Mouse (Mus musculus) T-helper 17 cell (primary cell): ENCODE data around the gene Ets1.

ENCODE experiments used
- in situ Hi-C, 2 experiments: fragments of 300-600 bp; cut with MboI, MseI; formaldehyde crosslinking; loops; 1 replicate in 1 of 2; 2 replicates in 1 of 2; pipeline ENCODE4 v1.15.1; 2025; ENCODE audit warnings: high pct_unique_total_duplicates in 2 of 2

Ets1 gene

DNA sequence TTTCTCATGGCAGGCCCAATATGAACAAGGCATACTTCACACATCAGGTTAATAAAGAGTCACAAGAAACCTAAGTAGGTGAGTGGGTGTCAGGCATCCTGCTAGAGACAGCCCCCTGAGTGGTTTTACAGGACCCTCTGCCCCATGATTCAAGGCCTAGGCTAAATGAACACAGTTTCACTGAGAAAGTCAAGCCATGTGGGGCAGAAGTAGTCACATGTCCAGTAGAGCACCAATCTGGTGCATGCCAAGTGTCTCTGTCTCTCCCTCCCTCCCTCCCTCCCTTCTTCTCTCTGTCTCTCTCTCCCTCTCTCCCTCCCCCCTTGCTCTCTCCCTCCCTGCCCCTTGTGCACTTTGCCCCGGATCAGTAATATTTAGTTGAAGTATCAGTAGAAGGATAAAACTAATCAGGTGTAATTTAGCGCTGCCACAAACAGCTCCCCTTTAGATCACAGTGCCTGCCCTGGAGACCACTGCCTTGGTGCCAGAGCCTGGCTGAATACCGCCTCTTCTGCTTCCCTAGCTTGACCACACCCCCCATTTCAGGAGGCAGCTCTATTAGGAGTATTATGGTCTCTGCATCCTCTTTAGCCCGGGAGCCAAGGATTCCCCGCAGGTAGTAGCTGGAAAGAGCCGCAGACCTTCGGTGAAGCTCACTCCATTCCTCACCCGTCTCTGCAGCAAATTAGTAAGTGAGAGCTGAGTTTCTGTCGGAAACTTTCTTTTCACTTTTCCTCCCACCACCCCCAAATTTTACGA is at the start of gene Ets1:
Ets1 (plus strand) TSS at position 595 of the 759 bp plus-strand sequence.
- in situ Hi-C loops = loop anchor here in 1 of 2 experiments (25.0 kb wide), 1 partner anchor 1351 kb away; no protein-coding TSS in a partner anchor

DNA sequence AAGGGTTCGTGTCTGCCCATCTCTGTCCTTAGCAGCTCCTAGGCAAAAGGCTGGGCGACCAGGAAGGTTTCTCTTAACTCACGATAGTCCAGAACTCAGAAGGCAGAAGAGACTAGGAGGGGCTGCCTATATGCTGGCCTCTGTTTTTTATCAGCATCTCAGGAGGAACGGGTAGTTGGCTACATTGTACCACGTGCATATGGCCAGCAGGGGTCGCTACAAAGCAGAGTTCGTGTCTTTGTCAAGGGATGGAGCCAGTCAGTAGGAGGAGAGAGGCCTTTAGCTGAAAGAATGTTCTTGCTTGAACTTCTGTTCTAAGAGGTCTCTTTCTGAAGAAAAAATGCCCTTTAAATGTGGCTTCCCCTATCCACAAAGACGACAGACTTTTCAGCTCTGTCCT is 46.1 kb upstream of the Ets1 start:
- in situ Hi-C loops = loop anchor here (5.0 to 25.0 kb wide), 7 partner anchors 125 to 642 kb away; no protein-coding TSS in a partner anchor

- in situ Hi-C loops = loop anchor here (5.0 to 25.0 kb wide), 5 partner anchors 124 to 352 kb away; no protein-coding TSS in a partner anchor
Measured at GRCm38 (mm10) chr9:32590571-32590970, 45.5 kb upstream of the Ets1 start.

DNA sequence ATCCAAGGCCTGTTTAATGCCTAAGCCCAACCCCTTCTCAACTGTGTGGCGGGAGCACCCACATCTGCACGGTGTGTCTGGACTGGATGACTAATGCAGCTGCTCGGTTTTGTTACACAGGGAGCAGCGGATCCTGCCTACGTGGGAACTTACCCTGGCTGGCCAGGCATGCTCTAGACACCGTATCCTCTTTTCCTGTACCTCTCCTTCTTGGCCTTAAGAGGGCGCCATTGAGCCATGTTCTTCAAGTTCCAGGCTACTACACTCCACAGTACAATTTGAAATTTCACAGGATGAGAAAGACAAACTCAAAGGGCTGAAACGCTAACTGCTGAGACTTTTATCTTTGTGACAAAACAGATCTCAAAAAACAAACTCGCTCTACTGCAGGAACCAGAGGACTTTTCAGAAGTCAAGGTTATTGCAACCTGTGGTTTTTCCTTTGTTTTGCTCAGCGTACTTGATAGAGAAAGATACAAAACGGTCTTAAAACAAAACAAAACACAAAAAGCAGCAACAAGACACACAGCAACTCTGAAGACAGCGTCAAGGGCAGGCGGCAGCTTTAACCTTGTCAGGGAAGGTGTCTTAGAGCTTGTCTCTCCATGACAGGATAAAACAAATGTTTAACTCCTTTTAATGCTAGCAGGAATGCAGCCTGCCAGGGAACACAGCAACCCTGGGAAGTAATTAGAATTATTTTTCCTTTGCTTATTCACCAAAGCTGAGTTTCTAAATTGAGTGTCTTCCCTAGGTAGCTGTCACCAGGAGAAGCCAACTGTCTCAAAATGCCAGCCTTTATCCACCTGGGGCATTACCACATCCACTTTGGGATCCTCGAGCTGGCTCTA is 44.1 kb upstream of the Ets1 start:
- in situ Hi-C loops = loop anchor here (5.0 to 25.0 kb wide), 5 partner anchors 123 to 350 kb away; no protein-coding TSS in a partner anchor

GRCm38 (mm10) chr9:32592583-32592890 is 43.5 kb upstream of the Ets1 start:
- in situ Hi-C loops = loop anchor here (5.0 to 25.0 kb wide), 5 partner anchors 122 to 350 kb away; no protein-coding TSS in a partner anchor

DNA sequence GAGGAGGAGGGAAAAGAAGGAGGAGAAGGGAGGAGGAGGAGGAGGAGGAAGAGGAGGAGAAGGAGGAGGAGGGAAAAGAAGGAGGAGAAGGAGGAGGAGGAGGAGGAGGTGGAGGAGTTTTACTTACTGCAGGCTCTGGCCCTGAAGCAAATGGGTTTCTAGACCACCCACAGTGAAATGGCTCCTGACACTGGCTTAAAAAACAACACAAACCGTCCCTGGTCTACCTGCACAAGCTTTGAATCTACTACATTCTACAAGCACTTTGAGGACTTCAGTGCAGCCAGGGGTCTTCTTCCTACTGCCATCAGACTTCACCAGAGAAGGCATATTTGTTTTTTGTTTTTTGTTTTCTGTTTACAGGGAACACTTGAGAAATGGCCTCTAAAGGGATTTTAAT is 42.2 kb upstream of the Ets1 start:
- in situ Hi-C loops = loop anchor here (5.0 to 25.0 kb wide), 5 partner anchors 121 to 348 kb away; no protein-coding TSS in a partner anchor

- in situ Hi-C loops = loop anchor here (5.0 to 25.0 kb wide), 5 partner anchors 120 to 348 kb away; no protein-coding TSS in a partner anchor
Measured at GRCm38 (mm10) chr9:32594346-32594745, 41.7 kb upstream of the Ets1 start.

- in situ Hi-C loops = loop anchor here in 1 of 2 experiments (5.0 to 25.0 kb wide), 4 partner anchors 52 to 342 kb away; no protein-coding TSS in a partner anchor
Measured at GRCm38 (mm10) chr9:32595076-32595820, 40.8 kb upstream of the Ets1 start.

- in situ Hi-C loops = loop anchor here in 1 of 2 experiments (5.0 to 25.0 kb wide), 4 partner anchors 51 to 341 kb away; no protein-coding TSS in a partner anchor
Measured at GRCm38 (mm10) chr9:32596366-32596765, 39.7 kb upstream of the Ets1 start.

GRCm38 (mm10) chr9:32601953-32602352 is 34.1 kb upstream of the Ets1 start:
- in situ Hi-C loops = no loop called here

DNA sequence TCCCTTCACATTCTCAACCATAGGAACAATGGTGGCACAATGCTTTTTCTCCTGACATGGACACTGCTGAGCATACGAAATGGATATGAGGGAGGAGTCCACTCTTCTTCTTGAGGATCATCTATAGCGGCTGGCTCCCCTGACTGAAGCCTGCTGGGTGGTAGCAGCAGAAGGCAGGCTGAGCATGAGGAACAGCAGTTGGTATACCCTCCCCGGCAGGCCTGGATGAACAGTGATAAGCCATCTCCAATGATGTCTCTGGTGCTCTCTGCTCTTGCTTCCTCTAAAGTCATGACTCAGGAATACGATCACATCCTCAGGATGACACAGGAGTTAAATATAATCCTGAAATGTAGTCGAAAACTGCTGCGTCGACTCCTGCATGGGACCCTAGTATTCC is 32.9 kb upstream of the Ets1 start:
- in situ Hi-C loops = no loop called here

GRCm38 (mm10) chr9:32607218-32607617 is 28.8 kb upstream of the Ets1 start:
- in situ Hi-C loops = no loop called here

DNA sequence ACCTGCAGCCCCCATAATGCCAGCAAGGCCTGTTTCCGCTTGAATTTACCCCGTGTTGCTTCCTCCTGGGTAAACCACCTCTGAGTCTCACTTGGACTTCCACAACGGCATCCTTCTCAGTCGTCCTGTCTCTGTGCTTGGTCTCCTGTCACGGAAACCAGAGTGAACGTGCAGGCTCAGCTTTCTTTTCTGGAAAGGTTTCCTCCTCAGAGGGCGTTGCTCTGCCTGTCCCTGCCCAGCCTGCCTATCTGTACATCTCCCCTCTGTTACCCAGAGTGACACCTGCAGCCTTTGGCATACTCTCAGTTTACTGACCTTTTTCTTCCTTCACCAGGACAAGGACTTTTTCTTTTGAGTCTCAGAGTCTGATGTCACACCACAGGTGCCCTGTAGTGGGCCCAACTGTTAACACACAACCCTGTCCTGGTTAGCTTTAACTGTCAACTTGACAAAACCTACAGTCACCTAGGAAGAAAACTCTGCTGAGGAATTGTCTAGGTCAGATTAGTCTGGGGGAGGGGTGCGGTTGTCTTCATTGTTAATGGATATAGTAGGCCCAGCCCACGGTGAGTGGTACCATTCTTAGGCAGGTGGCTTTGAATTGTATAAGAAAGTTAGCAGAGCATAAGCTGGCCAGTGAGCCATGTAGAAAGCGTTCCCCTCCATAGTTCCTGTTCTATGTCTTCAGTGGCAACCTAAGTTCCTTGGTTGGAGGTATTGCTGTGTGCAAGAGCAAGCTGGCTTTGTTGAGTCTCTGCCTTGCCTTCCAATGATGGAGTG is 27.0 kb upstream of the Ets1 start:
- in situ Hi-C loops = no loop called here

DNA sequence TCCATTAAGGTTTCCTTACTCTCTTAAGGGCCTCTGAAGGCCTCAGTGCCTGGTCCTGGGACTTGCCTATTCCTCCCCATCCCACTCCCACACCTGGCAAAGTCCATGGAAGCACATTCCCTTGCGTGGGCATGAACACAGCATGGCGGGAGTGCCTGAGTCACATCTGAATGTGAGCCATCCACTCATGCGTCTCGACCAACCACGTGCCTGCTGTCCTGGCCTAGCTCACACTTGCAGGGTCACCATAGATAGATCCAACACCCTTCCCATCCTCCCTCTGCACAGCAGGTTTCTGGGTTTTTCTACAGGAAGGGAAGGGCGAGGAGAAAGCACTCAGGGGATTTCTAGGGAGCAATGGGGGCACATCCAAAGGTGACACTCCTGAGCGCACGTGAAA is 25.8 kb upstream of the Ets1 start:
- in situ Hi-C loops = loop anchor here in 1 of 2 experiments (5.0 kb wide), 1 partner anchor 77 kb away; no protein-coding TSS in a partner anchor

- in situ Hi-C loops = loop anchor here in 1 of 2 experiments (5.0 kb wide), 1 partner anchor 77 kb away; no protein-coding TSS in a partner anchor
Measured at GRCm38 (mm10) chr9:32610631-32611030, 25.4 kb upstream of the Ets1 start.

DNA sequence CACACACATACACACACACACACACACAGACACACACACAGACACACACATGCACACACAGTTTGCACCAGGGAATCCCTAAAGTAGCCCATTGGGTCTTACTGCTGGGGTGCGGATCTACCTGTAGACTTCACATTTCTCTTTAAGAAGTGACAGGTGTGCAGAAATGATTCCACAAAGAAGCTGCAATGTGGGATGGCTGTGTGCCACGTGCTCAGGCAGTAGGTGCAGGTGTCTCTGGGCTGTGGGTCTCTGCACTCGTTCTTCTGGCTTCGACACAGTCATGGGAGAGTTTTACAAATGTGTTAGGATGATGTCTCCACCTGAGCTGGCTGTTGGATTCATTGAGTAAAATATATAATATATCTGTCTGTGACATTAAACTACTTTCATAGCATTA is 24.7 kb upstream of the Ets1 start:
- in situ Hi-C loops = loop anchor here in 1 of 2 experiments (5.0 kb wide), 1 partner anchor 76 kb away; no protein-coding TSS in a partner anchor

- in situ Hi-C loops = loop anchor here in 1 of 2 experiments (5.0 kb wide), 1 partner anchor 75 kb away; no protein-coding TSS in a partner anchor
Measured at GRCm38 (mm10) chr9:32612426-32612825, 23.6 kb upstream of the Ets1 start.

DNA sequence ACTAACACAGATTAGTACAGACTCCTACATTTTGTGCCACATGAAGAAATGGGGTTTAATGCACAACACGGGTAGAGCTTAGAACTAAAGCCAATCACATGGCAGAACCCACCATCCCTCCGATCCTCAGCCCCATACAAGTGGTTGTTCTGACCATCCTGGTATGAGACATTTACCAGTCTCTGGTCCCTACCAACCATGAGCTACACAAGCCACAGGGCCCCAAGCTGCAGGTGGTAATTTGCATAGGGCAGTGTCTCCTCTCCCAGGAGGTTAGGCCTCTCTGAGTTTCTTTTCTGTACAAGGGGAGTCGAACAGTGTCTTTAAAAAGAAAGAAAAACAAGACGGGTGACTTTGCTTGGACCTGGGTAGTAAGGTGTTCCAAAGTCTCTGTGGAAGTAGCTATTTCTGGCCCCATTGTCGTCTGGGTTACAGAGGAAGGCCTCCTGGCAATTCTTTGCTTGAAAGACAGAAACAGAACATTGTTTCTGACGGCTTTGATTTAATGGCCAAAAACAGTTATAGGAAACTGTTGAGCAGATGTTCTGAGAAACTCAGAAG is 23.1 kb upstream of the Ets1 start:
- in situ Hi-C loops = loop anchor here in 1 of 2 experiments (5.0 kb wide), 1 partner anchor 74 kb away; no protein-coding TSS in a partner anchor

GRCm38 (mm10) chr9:32614191-32614590 is 21.8 kb upstream of the Ets1 start:
- in situ Hi-C loops = loop anchor here in 1 of 2 experiments (5.0 kb wide), 1 partner anchor 73 kb away; no protein-coding TSS in a partner anchor

DNA sequence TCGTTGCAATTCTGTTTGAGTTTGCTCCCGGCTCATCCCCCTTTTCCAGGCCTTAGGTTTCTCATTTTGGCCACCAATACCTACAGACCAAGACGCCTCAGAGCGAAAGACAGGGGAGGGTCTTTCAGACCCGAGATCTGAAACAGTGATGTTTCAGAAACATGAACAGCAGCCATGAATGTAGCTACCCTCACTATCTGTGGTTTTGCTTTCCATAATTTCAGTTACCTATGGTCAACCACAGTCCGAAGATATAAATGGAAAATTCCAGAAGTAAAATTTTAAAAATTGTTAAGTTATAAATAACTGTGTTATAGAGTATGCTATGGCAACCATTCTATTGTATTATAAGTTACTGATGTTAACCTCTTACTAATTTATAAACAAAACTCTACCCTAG is 20.6 kb upstream of the Ets1 start:
- in situ Hi-C loops = no loop called here
